Mouse (Mus musculus): Measurements from ENCODE around the gene Tmx1. TPM values are rescaled to one million over a fixed set of nuclear protein-coding genes. Genes with fewer than 3 reads are reported as not detected.

Gene Tmx1
- polyA plus RNA-seq, 1 experiment from 2014 or later = 153 TPM

DNA sequence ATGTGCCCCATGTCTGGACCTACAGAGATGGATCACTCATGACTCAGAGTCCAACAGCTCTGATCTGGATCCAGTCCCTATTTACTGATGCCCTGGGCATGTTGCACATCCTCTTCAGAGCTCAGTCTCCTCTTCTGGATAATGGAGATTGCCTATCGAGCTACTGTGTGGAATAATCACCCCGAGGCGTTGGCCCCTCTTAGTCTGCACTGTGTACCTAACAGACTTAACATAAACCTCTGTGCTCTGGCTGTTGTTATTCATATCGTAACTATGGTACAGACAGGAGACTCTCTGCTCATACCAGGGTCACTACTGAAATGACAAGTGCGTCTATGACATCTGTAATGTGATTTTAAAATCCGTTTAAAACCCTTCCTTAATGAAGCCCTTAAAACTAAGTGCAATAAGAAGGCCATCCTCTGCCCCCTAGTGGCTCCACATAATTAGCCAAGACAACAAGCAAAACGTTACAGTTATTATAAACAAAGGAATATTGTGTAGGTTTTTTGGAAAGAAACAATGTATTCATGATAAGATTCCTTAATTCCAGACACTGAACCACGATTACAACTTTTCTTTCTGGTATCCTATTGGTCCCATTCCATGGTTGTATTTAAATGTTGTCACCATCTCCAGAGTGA, 22.5 kb upstream of the Tmx1 start:
- no peaks in the 10 kb centered on the region for H3K9me3 ChIP-seq (ENCODE audit: control insufficient read depth, low read length)
- peak; percentile 73 for ATAC-seq
- no peaks in the 10 kb centered on the region for H3K27me3 ChIP-seq (replicated peaks; ENCODE audit: control insufficient read depth, insufficient read depth, low read length)
- H3K27ac ChIP-seq (ENCODE audit: low read depth, low read length) = no peak overlapping the region
- WGBS = 21% methylated on average over 8 of the region's 8 CpGs
- no peaks in the 10 kb centered on the region for H3K36me3 ChIP-seq (ENCODE audit: control insufficient read depth, insufficient read depth, low read length)
- H3K4me2 ChIP-seq (ENCODE audit: low read length) = peak overlapping the region; percentile 22; the same call in 1 of the 2 replicates
- peaks cover 2% of the 10 kb centered on the region; the same call in 1 of the 2 replicates for H3K4me1 ChIP-seq (ENCODE audit: control insufficient read depth, insufficient read depth, low read depth, low read length)
- H3K4me3 ChIP-seq (ENCODE audit: low read length) = no peak overlapping the region
- H3K9ac ChIP-seq (ENCODE audit: low read depth, low read length) = peak overlapping the region; percentile 33; the same call in 1 of the 2 replicates

DNA sequence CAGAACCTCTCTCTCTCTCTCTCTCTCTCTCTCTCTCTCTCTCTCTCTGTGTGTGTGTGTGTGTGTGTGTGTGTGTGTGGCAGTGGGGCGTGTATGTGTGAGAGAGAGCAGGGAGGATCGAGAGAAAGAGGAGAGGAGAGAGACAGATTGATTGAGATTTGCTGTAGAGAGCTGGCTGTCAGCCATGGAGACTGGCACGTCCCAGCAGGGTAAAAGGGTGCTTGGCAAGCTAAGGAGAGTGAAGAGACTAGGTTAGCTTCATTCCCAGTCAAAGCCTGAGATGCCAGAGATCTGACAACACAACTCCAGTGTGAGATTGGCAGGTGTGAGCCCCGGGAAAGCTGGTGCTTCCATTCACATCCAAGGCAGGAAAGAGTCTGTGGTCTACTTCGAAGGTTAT, 21.5 kb upstream of the Tmx1 start:
- no peak overlapping the region for H3K4me2 ChIP-seq (ENCODE audit: low read length)
- no peak for ATAC-seq
- no peak overlapping the region for H3K4me3 ChIP-seq (ENCODE audit: low read length)
- WGBS = 42% methylated on average over 5 of the region's 5 CpGs
- no peak overlapping the region for H3K9ac ChIP-seq (ENCODE audit: low read depth, low read length)
- no peaks in the 10 kb centered on the region for H3K9me3 ChIP-seq (ENCODE audit: control insufficient read depth, low read length)
- no peak overlapping the region for H3K27ac ChIP-seq (ENCODE audit: low read depth, low read length)
- no peaks in the 10 kb centered on the region for H3K36me3 ChIP-seq (ENCODE audit: control insufficient read depth, insufficient read depth, low read length)
- H3K27me3 ChIP-seq (replicated peaks; ENCODE audit: control insufficient read depth, insufficient read depth, low read length) = no peaks in the 10 kb centered on the region
- H3K4me1 ChIP-seq (ENCODE audit: control insufficient read depth, insufficient read depth, low read depth, low read length) = peaks cover 2% of the 10 kb centered on the region; the same call in 1 of the 2 replicates

GRCm38 (mm10) chr12:70449961-70450360, 2.9 kb upstream of the Tmx1 start:
- H3K27me3 ChIP-seq (replicated peaks; ENCODE audit: control insufficient read depth, insufficient read depth, low read length) = no peaks in the 10 kb centered on the region
- H3K4me2 ChIP-seq (ENCODE audit: low read length) = no peak overlapping the region
- H3K4me1 ChIP-seq (ENCODE audit: control insufficient read depth, insufficient read depth, low read depth, low read length) = peaks cover 18% of the 10 kb centered on the region
- no peaks in the 10 kb centered on the region for H3K36me3 ChIP-seq (ENCODE audit: control insufficient read depth, insufficient read depth, low read length)
- no peak for ATAC-seq
- H3K9me3 ChIP-seq (ENCODE audit: control insufficient read depth, low read length) = no peaks in the 10 kb centered on the region
- no peak overlapping the region for H3K4me3 ChIP-seq (ENCODE audit: low read length)
- no peak overlapping the region for H3K9ac ChIP-seq (ENCODE audit: low read depth, low read length)
- H3K27ac ChIP-seq (ENCODE audit: low read depth, low read length) = no peak overlapping the region

- 93% methylated on average over 3 of the region's 3 CpGs for WGBS
- peaks cover 23% of the 10 kb centered on the region for H3K4me1 ChIP-seq (ENCODE audit: control insufficient read depth, insufficient read depth, low read depth, low read length)
- no peaks in the 10 kb centered on the region for H3K36me3 ChIP-seq (ENCODE audit: control insufficient read depth, insufficient read depth, low read length)
- H3K9ac ChIP-seq (ENCODE audit: low read depth, low read length) = no peak overlapping the region
- ATAC-seq = no peak
- H3K27ac ChIP-seq (ENCODE audit: low read depth, low read length) = no peak overlapping the region
- no peaks in the 10 kb centered on the region for H3K27me3 ChIP-seq (replicated peaks; ENCODE audit: control insufficient read depth, insufficient read depth, low read length)
- no peak overlapping the region for H3K4me2 ChIP-seq (ENCODE audit: low read length)
- no peaks in the 10 kb centered on the region for H3K9me3 ChIP-seq (ENCODE audit: control insufficient read depth, low read length)
- H3K4me3 ChIP-seq (ENCODE audit: low read length) = no peak overlapping the region
Measured at GRCm38 (mm10) chr12:70451533-70451932, 1.4 kb upstream of the Tmx1 start.

- peaks cover 23% of the 10 kb centered on the region for H3K4me1 ChIP-seq (ENCODE audit: control insufficient read depth, insufficient read depth, low read depth, low read length)
- H3K9me3 ChIP-seq (ENCODE audit: control insufficient read depth, low read length) = no peaks in the 10 kb centered on the region
- H3K9ac ChIP-seq (ENCODE audit: low read depth, low read length) = peak overlapping the region; percentile 87
- no peak overlapping the region for H3K27ac ChIP-seq (ENCODE audit: low read depth, low read length)
- no peaks in the 10 kb centered on the region for H3K27me3 ChIP-seq (replicated peaks; ENCODE audit: control insufficient read depth, insufficient read depth, low read length)
- H3K4me2 ChIP-seq (ENCODE audit: low read length) = peak overlapping the region; percentile 88
- 88% methylated on average over 2 of the region's 2 CpGs for WGBS
- peaks cover 3% of the 10 kb centered on the region; the same call in 1 of the 2 replicates for H3K36me3 ChIP-seq (ENCODE audit: control insufficient read depth, insufficient read depth, low read length)
- no peak for ATAC-seq
- peak overlapping the region; percentile 87; the same call in 1 of the 2 replicates for H3K4me3 ChIP-seq (ENCODE audit: low read length)
Measured at GRCm38 (mm10) chr12:70452143-70452542, 752 bp upstream of the Tmx1 start.

DNA sequence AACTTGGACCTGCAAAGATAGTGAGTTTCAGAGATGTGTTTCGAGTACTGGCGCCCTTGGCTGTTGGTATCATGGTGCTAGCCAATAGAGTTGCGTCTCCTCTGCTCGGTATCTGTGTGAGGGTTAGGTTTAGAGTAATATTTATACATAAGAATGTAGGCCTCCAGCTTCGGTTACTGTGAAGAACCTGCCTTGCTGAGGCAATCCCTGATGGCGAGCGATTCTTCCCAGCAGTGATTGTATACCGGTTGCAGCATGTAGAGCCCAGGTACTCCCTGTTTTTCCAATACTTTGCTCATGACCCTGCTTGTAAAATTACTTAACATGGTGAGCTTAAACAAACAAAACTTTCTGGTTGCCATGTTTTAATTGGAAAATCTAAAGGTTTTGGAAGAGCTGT, 2.3 kb downstream of the Tmx1 start:
- H3K9ac ChIP-seq (ENCODE audit: low read depth, low read length) = no peak overlapping the region
- H3K9me3 ChIP-seq (ENCODE audit: control insufficient read depth, low read length) = no peaks in the 10 kb centered on the region
- peaks cover 23% of the 10 kb centered on the region for H3K4me1 ChIP-seq (ENCODE audit: control insufficient read depth, insufficient read depth, low read depth, low read length)
- WGBS = 95% methylated on average over 8 of the region's 8 CpGs
- H3K4me3 ChIP-seq (ENCODE audit: low read length) = no peak overlapping the region
- ATAC-seq = no peak
- no peak overlapping the region for H3K27ac ChIP-seq (ENCODE audit: low read depth, low read length)
- H3K4me2 ChIP-seq (ENCODE audit: low read length) = no peak overlapping the region; the same call in 1 of the 2 replicates
- peaks cover 21% of the 10 kb centered on the region for H3K36me3 ChIP-seq (ENCODE audit: control insufficient read depth, insufficient read depth, low read length)
- H3K27me3 ChIP-seq (replicated peaks; ENCODE audit: control insufficient read depth, insufficient read depth, low read length) = no peaks in the 10 kb centered on the region

DNA sequence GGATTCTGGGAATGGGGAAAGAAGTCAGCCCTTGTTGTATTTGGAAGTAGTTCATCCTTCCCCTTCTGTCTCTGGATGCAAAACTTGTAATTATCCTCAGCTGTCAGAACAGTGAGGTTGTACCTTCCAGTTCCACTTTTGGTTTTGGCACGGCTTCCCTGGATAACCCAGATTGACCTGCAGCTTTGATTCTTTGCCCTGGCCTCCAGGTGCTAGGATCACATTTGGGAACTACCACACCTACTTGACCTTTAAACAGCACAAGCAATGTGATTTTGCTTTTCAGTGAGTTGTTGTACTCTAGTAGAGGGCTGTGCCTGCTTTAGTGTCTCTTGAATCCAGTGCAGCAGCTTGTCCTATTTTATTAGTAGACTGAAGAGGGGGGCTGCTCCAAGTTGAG, 6.7 kb downstream of the Tmx1 start:
- H3K36me3 ChIP-seq (ENCODE audit: control insufficient read depth, insufficient read depth, low read length) = peaks cover 25% of the 10 kb centered on the region

GRCm38 (mm10) chr12:70464016-70464415, 11.1 kb downstream of the Tmx1 start:
- Histone ChIP-seq H3K4me2 (ENCODE audit: low read length) (no peak overlapping the region), H3K27ac (ENCODE audit: low read depth, low read length) (no peak overlapping the region), H3K4me1 (ENCODE audit: control insufficient read depth, insufficient read depth, low read depth, low read length) (no peaks in the 10 kb centered on the region), H3K27me3 (replicated peaks; ENCODE audit: control insufficient read depth, insufficient read depth, low read length) (no peaks in the 10 kb centered on the region), H3K9me3 (ENCODE audit: control insufficient read depth, low read length) (no peaks in the 10 kb centered on the region), H3K36me3 (ENCODE audit: control insufficient read depth, insufficient read depth, low read length) (peaks cover 24% of the 10 kb centered on the region), H3K9ac (ENCODE audit: low read depth, low read length) (no peak overlapping the region), H3K4me3 (ENCODE audit: low read length) (no peak overlapping the region)
- no peak for ATAC-seq
- WGBS = 72% methylated on average over 4 of the region's 4 CpGs

More for the DNA sequence above, 6.7 kb downstream of the Tmx1 start:
- no peaks in the 10 kb centered on the region for H3K27me3 ChIP-seq (replicated peaks; ENCODE audit: control insufficient read depth, insufficient read depth, low read length)
- no peak overlapping the region for H3K4me3 ChIP-seq (ENCODE audit: low read length)
- no peak overlapping the region for H3K27ac ChIP-seq (ENCODE audit: low read depth, low read length)
- H3K9ac ChIP-seq (ENCODE audit: low read depth, low read length) = no peak overlapping the region
- ATAC-seq = no peak
- WGBS = 100% methylated on average over 1 of the region's 1 CpGs
- H3K9me3 ChIP-seq (ENCODE audit: control insufficient read depth, low read length) = no peaks in the 10 kb centered on the region
- H3K4me1 ChIP-seq (ENCODE audit: control insufficient read depth, insufficient read depth, low read depth, low read length) = peaks cover 8% of the 10 kb centered on the region
- no peak overlapping the region for H3K4me2 ChIP-seq (ENCODE audit: low read length)

DNA sequence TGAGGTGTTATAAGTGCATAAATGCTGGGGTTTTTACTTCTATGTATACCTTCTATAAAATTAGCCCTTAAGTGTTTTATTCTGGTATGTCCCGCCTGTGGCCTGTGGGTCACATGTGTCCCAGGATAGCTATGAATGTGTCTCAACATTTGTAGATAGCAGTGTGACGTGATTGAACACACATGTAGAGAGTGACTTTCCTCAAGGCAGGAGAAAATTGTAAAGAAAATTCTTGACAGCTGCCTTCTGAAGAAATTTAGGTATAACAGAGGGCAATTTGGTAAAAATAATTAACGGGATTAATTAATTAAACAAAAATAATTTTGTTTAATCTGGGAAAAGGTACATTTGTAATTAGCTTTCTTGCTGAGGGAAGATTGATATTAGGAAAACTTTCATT, 22.4 kb downstream of the Tmx1 start:
- no peak overlapping the region for H3K9ac ChIP-seq (ENCODE audit: low read depth, low read length)
- no peaks in the 10 kb centered on the region for H3K27me3 ChIP-seq (replicated peaks; ENCODE audit: control insufficient read depth, insufficient read depth, low read length)
- no peaks in the 10 kb centered on the region for H3K9me3 ChIP-seq (ENCODE audit: control insufficient read depth, low read length)
- no peak for ATAC-seq
- no peak overlapping the region for H3K4me2 ChIP-seq (ENCODE audit: low read length)
- H3K36me3 ChIP-seq (ENCODE audit: control insufficient read depth, insufficient read depth, low read length) = no peaks in the 10 kb centered on the region
- H3K4me1 ChIP-seq (ENCODE audit: control insufficient read depth, insufficient read depth, low read depth, low read length) = no peaks in the 10 kb centered on the region
- WGBS = 88% methylated on average over 3 of the region's 3 CpGs
- no peak overlapping the region for H3K27ac ChIP-seq (ENCODE audit: low read depth, low read length)
- no peak overlapping the region for H3K4me3 ChIP-seq (ENCODE audit: low read length)

All from hindbrain, embryonic 16.5 days (tissue).